9 mouse cellular contexts compared by ENCODE assay signal in the genomic region with DNA sequence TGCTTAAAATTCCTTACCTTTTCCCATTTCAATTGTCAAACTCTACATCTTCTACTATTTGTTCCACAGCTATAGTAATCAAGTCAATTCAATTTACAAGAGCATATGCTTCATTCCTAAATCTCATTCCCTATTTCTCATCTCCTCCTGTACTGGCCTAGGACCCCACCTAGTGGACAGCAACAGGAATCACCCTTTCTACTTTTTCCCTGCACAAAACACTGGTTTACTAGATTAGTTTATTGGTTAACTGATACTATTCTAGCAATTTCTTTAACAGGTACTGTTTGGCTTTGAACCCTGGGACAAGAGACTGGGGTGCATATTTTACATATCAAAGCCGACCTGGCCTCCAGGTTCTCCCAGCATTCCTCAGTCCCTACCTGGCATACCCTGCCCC.
A peak's percentile ranks its signal among the peaks of the same experiment; 100 is the strongest.
DNase-seq lines count a peak whose midpoint lies in the region; ATAC-seq and TF ChIP-seq lines count a peak whose summit lies in the region.
"Had no signal": no experiment of that assay in that cellular context is flagged by ENCODE, and none has a peak within 500 bp of the region (broad histone marks: within the 10 kb centered on the region; RNA-seq: fewer than 3 reads in every experiment).

No protein-coding gene starts in this region.

- H3K4me3 ChIP-seq in hindbrain, embryonic 14.5 days (replicated peaks; ENCODE audit: low read length) = no peak overlapping the region
- no peak overlapping the region for H3K4me3 ChIP-seq in hindbrain, embryonic 13.5 days
- H3K4me3 ChIP-seq in ES-E14 (ENCODE audit: insufficient read depth in 1 of 2, low read depth in 1 of 2, low read length in 2 of 2, poor library complexity in 1 of 2, severe bottlenecking in 1 of 2) = no peak overlapping the region
- no peak overlapping the region for H3K4me3 ChIP-seq in embryonic facial prominence, embryonic 14.5 days (ENCODE audit: low read depth, low read length)
- no peak overlapping the region for H3K4me3 ChIP-seq in limb, embryonic 10.5 days
- H3K4me3 ChIP-seq: limb, embryonic 12.5 days had no signal

- ATAC-seq in hindbrain, embryonic 14.5 days (ENCODE audit: low FRiP score) = no peak
- no peak for ATAC-seq in hindbrain, embryonic 13.5 days (ENCODE audit: low FRiP score)
- ATAC-seq in embryonic facial prominence, embryonic 14.5 days (ENCODE audit: low read depth) = no peak

- H3K9me3 ChIP-seq in hindbrain, embryonic 14.5 days (ENCODE audit: control insufficient read depth, low read length) = no peaks in the 10 kb centered on the region
- H3K9me3 ChIP-seq in hindbrain, embryonic 13.5 days = no peaks in the 10 kb centered on the region
- H3K9me3 ChIP-seq in ES-E14 (ENCODE audit: control insufficient read depth, insufficient read depth, low read depth, low read length) = no peaks in the 10 kb centered on the region
- H3K9me3 ChIP-seq in embryonic facial prominence, embryonic 14.5 days (ENCODE audit: control insufficient read depth, low read length) = no peaks in the 10 kb centered on the region
- no peaks in the 10 kb centered on the region for H3K9me3 ChIP-seq in limb, embryonic 10.5 days (replicated peaks)
- H3K9me3 ChIP-seq: limb, embryonic 12.5 days had no signal

- H3K27me3 ChIP-seq in hindbrain, embryonic 14.5 days (ENCODE audit: control insufficient read depth, insufficient read depth, low read length) = no peaks in the 10 kb centered on the region
- no peaks in the 10 kb centered on the region for H3K27me3 ChIP-seq in hindbrain, embryonic 13.5 days
- no peaks in the 10 kb centered on the region for H3K27me3 ChIP-seq in embryonic facial prominence, embryonic 14.5 days (replicated peaks; ENCODE audit: control insufficient read depth, insufficient read depth, low read length)
- H3K27me3 ChIP-seq in limb, embryonic 10.5 days (ENCODE audit: low read depth, poor library complexity, severe bottlenecking) = no peaks in the 10 kb centered on the region
- H3K27me3 ChIP-seq: limb, embryonic 12.5 days had no signal

- H3K36me3 ChIP-seq in hindbrain, embryonic 14.5 days (replicated peaks; ENCODE audit: control insufficient read depth, insufficient read depth) = peaks cover 7% of the 10 kb centered on the region; the same call in 1 of the 2 replicates
- H3K36me3 ChIP-seq in hindbrain, embryonic 13.5 days = peaks cover 4% of the 10 kb centered on the region; the same call in 1 of the 2 replicates
- no peaks in the 10 kb centered on the region for H3K36me3 ChIP-seq in ES-E14 (ENCODE audit: control insufficient read depth, insufficient read depth, low read length, poor library complexity, severe bottlenecking)
- peaks cover 2% of the 10 kb centered on the region; the same call in 1 of the 2 replicates for H3K36me3 ChIP-seq in embryonic facial prominence, embryonic 14.5 days (ENCODE audit: control insufficient read depth, insufficient read depth, low read length)
- H3K36me3 ChIP-seq in limb, embryonic 10.5 days = peaks cover 13% of the 10 kb centered on the region

- in situ Hi-C loops in ES-E14 (cut with MboI; ENCODE audit: low sequenced_read_pairs in 2 of 2, unreplicated experiment in 2 of 2) = loop anchor here in 1 of 2 experiments (10.0 kb wide), 1 partner anchor 114 kb away; no protein-coding TSS in a partner anchor

- no peak overlapping the region for H3K4me2 ChIP-seq in hindbrain, embryonic 14.5 days (replicated peaks)
- H3K4me2 ChIP-seq in hindbrain, embryonic 13.5 days = no peak overlapping the region
- H3K4me2 ChIP-seq in embryonic facial prominence, embryonic 14.5 days (ENCODE audit: low read depth, low read length) = no peak overlapping the region
- H3K4me2 ChIP-seq: limb, embryonic 12.5 days had no signal

- DNase-seq in hindbrain, embryonic 14.5 days (ENCODE audit: low spot score) = peak; percentile 66
- DNase-seq in A20 (ENCODE audit: low read depth, low spot score) = peak; percentile 31
- peak; percentile 20 for DNase-seq in ES-E14 (ENCODE audit: low read depth, low spot score)
- DNase-seq in embryonic facial prominence, embryonic 14.5 days (ENCODE audit: low spot score) = peak; percentile 29
- no peak for DNase-seq in Muller cell, postnatal 12 days (ENCODE audit: inconsistent ontology term)
- no peak for DNase-seq in limb, embryonic 10.5 days (ENCODE audit: low spot score)
- no peak for DNase-seq in thymus, adult 18-20 months

- no peaks in the 10 kb centered on the region for H3K4me1 ChIP-seq in hindbrain, embryonic 14.5 days (replicated peaks; ENCODE audit: control insufficient read depth, insufficient read depth, low read length)
- no peaks in the 10 kb centered on the region; the same call in 1 of the 2 replicates for H3K4me1 ChIP-seq in hindbrain, embryonic 13.5 days (replicated peaks)
- H3K4me1 ChIP-seq in ES-E14 (ENCODE audit: control insufficient read depth in 2 of 2, insufficient read depth in 2 of 2, low read length in 2 of 2, poor library complexity in 1 of 2) = no peaks in the 10 kb centered on the region
- H3K4me1 ChIP-seq in embryonic facial prominence, embryonic 14.5 days (ENCODE audit: control insufficient read depth, insufficient read depth, low read length) = no peaks in the 10 kb centered on the region
- no peaks in the 10 kb centered on the region for H3K4me1 ChIP-seq in limb, embryonic 10.5 days
- H3K4me1 ChIP-seq: limb, embryonic 12.5 days had no signal

- H3K27ac ChIP-seq in hindbrain, embryonic 14.5 days = no peak overlapping the region
- no peak overlapping the region for H3K27ac ChIP-seq in hindbrain, embryonic 13.5 days
- H3K27ac ChIP-seq in ES-E14 (ENCODE audit: insufficient read depth, low read depth, low read length, poor library complexity, severe bottlenecking) = no peak overlapping the region
- H3K27ac ChIP-seq in embryonic facial prominence, embryonic 14.5 days (replicated peaks; ENCODE audit: low read depth, low read length) = no peak overlapping the region
- no peak overlapping the region for H3K27ac ChIP-seq in limb, embryonic 10.5 days
- H3K27ac ChIP-seq: limb, embryonic 12.5 days had no signal

- no peak overlapping the region for H3K9ac ChIP-seq in hindbrain, embryonic 14.5 days
- H3K9ac ChIP-seq in hindbrain, embryonic 13.5 days = no peak overlapping the region
- H3K9ac ChIP-seq in ES-E14 (ENCODE audit: insufficient read depth, low read depth, low read length, poor library complexity, severe bottlenecking) = no peak overlapping the region
- H3K9ac ChIP-seq in embryonic facial prominence, embryonic 14.5 days (ENCODE audit: low read depth, low read length) = no peak overlapping the region
- H3K9ac ChIP-seq: limb, embryonic 12.5 days had no signal

- 10% methylated on average over 1 of the region's 1 CpGs for WGBS in hindbrain, embryonic 14.5 days
- WGBS in hindbrain, embryonic 13.5 days = 4% methylated on average over 1 of the region's 1 CpGs
- 5% methylated on average over 1 of the region's 1 CpGs for WGBS in embryonic facial prominence, embryonic 14.5 days
- 3% methylated on average over 1 of the region's 1 CpGs for WGBS in limb, embryonic 10.5 days

TF ChIP-seq in ES-E14, 5 proteins besides CTCF, POLR2A, EP300 and RAD21:
- TF ChIP-seq ZC3H11A (IDR thresholded peaks at IDR 0.05; ENCODE audit: borderline replicate concordance, low read depth, low read length) (0 out of 2 replicates have a peak, but pooled peaks have one; percentile 40), HCFC1 (IDR thresholded peaks at IDR 0.05; ENCODE audit: borderline replicate concordance, insufficient read depth, low read length) (no peak)

Comparison
In these comparisons a context has a peak if more than half of its experiments do, and no peak if none do; other contexts are left out.
1. DNase-seq: peak in hindbrain, embryonic 14.5 days (single experiment), A20 (single experiment), ES-E14 (single experiment) and embryonic facial prominence, embryonic 14.5 days (single experiment); none in Muller cell, postnatal 12 days (single experiment), limb, embryonic 10.5 days (single experiment) and thymus, adult 18-20 months (0 of 2).